Mouse (Mus musculus): Measurements from ENCODE around the gene Tmem143.

DNA sequence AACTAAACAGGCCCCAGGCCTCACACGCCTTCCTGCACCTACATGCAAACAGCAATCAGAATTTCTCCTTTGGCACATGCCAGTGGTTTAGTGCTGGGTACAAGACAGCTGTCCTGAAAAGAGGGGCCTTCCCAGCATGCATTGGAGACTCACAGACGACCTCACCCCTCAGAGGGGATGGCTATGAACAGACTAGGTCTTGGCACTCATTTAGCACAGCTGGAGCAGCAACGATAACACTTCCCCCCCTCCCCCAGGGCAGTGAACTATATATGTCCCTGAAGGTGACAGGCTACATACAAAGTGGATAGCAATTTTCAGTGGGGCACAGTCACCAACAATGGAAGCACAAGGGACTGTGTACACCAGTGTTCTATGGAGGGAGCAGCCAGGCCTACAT lies 32.3 kb upstream of the Tmem143 start:
- TF ChIP-seq CTCF (IDR thresholded peaks at IDR 0.05; ENCODE audit: control insufficient read depth, insufficient read depth, low read length): no peak
- no peak for TF ChIP-seq POLR2A (IDR thresholded peaks at IDR 0.05; ENCODE audit: borderline replicate concordance, control insufficient read depth, low read depth, low read length)

All from bone marrow, adult 2 months (tissue).